32 mouse cellular contexts compared by ENCODE assay signal in genomic region chr12:80990901-80991445, GRCm38 (mm10). TPM values are rescaled to one million over a fixed set of nuclear protein-coding genes. Genes with fewer than 3 reads are reported as not detected.
DNase-seq lines count a peak whose midpoint lies in the region; ATAC-seq and TF ChIP-seq lines count a peak whose summit lies in the region.
"Had no signal": no experiment of that assay in that cellular context is flagged by ENCODE, and none has a peak within 500 bp of the region (broad histone marks: within the 10 kb centered on the region; RNA-seq: fewer than 3 reads in every experiment).

No protein-coding gene starts in this region.

- TF ChIP-seq CTCF in E14TG2a.4 (conservative IDR thresholded peaks at IDR 0.05; ENCODE audit: low read length) = no peak

- ATAC-seq in forebrain, embryonic 11.5 days (replicated peaks; ENCODE audit: low FRiP score) = 0 out of 2 replicates have a peak, but pooled peaks have one; percentile 39
- ATAC-seq in forebrain, embryonic 15.5 days (replicated peaks) = no peak
- no peak for ATAC-seq in midbrain, embryonic 11.5 days (ENCODE audit: low FRiP score)
- no peak for ATAC-seq in erythroid progenitor cell, adult 5-6 weeks (replicated peaks; ENCODE audit: low FRiP score, poor library complexity, severe bottlenecking)
- ATAC-seq: CD4-positive, CD25-positive, alpha-beta regulatory T cell, adult 4 months; forebrain, postnatal 0 days; inflammation-experienced regulatory T-cells, adult 6 months had no signal

- H3K4me1 ChIP-seq in forebrain, embryonic 11.5 days (replicated peaks; ENCODE audit: control insufficient read depth, insufficient read depth, low read length) = peaks cover 3% of the 10 kb centered on the region
- H3K4me1 ChIP-seq in forebrain, embryonic 15.5 days = no peaks in the 10 kb centered on the region
- H3K4me1 ChIP-seq in midbrain, embryonic 10.5 days = peaks cover 14% of the 10 kb centered on the region; the same call in 1 of the 2 replicates
- peaks cover 2% of the 10 kb centered on the region; the same call in 1 of the 2 replicates for H3K4me1 ChIP-seq in midbrain, embryonic 11.5 days (ENCODE audit: control insufficient read depth, insufficient read depth, low read length)
- H3K4me1 ChIP-seq in E14TG2a.4 (replicated peaks; ENCODE audit: low read depth, low read length) = peaks cover 37% of the 10 kb centered on the region
- H3K4me1 ChIP-seq: embryonic facial prominence, embryonic 12.5 days; limb, embryonic 12.5 days; liver, embryonic 15.5 days; lung, embryonic 15.5 days had no signal

- H3K27me3 ChIP-seq in forebrain, embryonic 11.5 days (ENCODE audit: control insufficient read depth, insufficient read depth, low read length) = no peaks in the 10 kb centered on the region
- H3K27me3 ChIP-seq in forebrain, embryonic 15.5 days = no peaks in the 10 kb centered on the region
- no peaks in the 10 kb centered on the region for H3K27me3 ChIP-seq in midbrain, embryonic 10.5 days (ENCODE audit: low read depth, poor library complexity, severe bottlenecking)
- H3K27me3 ChIP-seq in midbrain, embryonic 11.5 days (ENCODE audit: control insufficient read depth, insufficient read depth, low read length) = no peaks in the 10 kb centered on the region
- peaks cover 37% of the 10 kb centered on the region for H3K27me3 ChIP-seq in E14TG2a.4 (ENCODE audit: insufficient read depth, low read length)
- H3K27me3 ChIP-seq: embryonic facial prominence, embryonic 12.5 days; limb, embryonic 12.5 days; liver, embryonic 15.5 days; lung, embryonic 15.5 days had no signal

- H3K4me3 ChIP-seq in forebrain, embryonic 11.5 days (ENCODE audit: low read depth, low read length) = no peak overlapping the region
- no peak overlapping the region for H3K4me3 ChIP-seq in forebrain, embryonic 15.5 days
- no peak overlapping the region for H3K4me3 ChIP-seq in midbrain, embryonic 10.5 days
- no peak overlapping the region for H3K4me3 ChIP-seq in midbrain, embryonic 11.5 days (ENCODE audit: low read depth, low read length)
- peak overlapping the region; percentile 48 for H3K4me3 ChIP-seq in E14TG2a.4 (replicated peaks; ENCODE audit: low read length)
- H3K4me3 ChIP-seq: embryonic facial prominence, embryonic 12.5 days; left cerebral cortex, adult 2 months; limb, embryonic 12.5 days; liver, embryonic 15.5 days; lung, embryonic 15.5 days had no signal

- 35% methylated on average over 13 of the region's 13 CpGs for WGBS in forebrain, embryonic 11.5 days
- 34% methylated on average over 13 of the region's 13 CpGs for WGBS in forebrain, embryonic 15.5 days
- WGBS in midbrain, embryonic 10.5 days = 77% methylated on average over 13 of the region's 13 CpGs
- WGBS in midbrain, embryonic 11.5 days = 64% methylated on average over 13 of the region's 13 CpGs

- peak; percentile 49 for DNase-seq in forebrain, embryonic 11.5 days (ENCODE audit: low spot score)
- no peak for DNase-seq in midbrain, embryonic 10.5 days (ENCODE audit: low spot score)
- no peak for DNase-seq in midbrain, embryonic 11.5 days (ENCODE audit: low spot score, missing footprints)
- peak; percentile 75 for DNase-seq in retina, embryonic 14.5 days (ENCODE audit: low spot score)
- no peak for DNase-seq in kidney, postnatal 10 days
- DNase-seq: adrenal gland, adult 8-10 months; cerebellum, adult 11 months; cerebellum, adult 9-10 months; cerebellum, postnatal 36 days; forebrain, postnatal 0 days; gastrocnemius, postnatal 10 days; heart, postnatal 4 days; kidney, adult 11 months; kidney, postnatal 25 days; midbrain, embryonic 14.5 days had no signal

- no peak overlapping the region for H3K9ac ChIP-seq in forebrain, embryonic 11.5 days (ENCODE audit: low read length)
- H3K9ac ChIP-seq in forebrain, embryonic 15.5 days (replicated peaks) = no peak overlapping the region
- no peak overlapping the region for H3K9ac ChIP-seq in midbrain, embryonic 11.5 days (ENCODE audit: low read length)
- H3K9ac ChIP-seq: embryonic facial prominence, embryonic 12.5 days; forebrain, postnatal 0 days; hindbrain, embryonic 14.5 days; limb, embryonic 12.5 days; liver, embryonic 15.5 days; lung, embryonic 15.5 days had no signal

- H3K4me2 ChIP-seq in forebrain, embryonic 11.5 days (ENCODE audit: low read depth, low read length, severe bottlenecking) = no peak overlapping the region
- H3K4me2 ChIP-seq in forebrain, embryonic 15.5 days (replicated peaks) = no peak overlapping the region
- H3K4me2 ChIP-seq in midbrain, embryonic 11.5 days = no peak overlapping the region
- H3K4me2 ChIP-seq: embryonic facial prominence, embryonic 12.5 days; heart, embryonic 11.5 days; hindbrain, embryonic 14.5 days; limb, embryonic 12.5 days; liver, embryonic 15.5 days; lung, embryonic 15.5 days had no signal

- H3K9me3 ChIP-seq in forebrain, embryonic 11.5 days (ENCODE audit: control insufficient read depth, low read length) = peaks cover 3% of the 10 kb centered on the region; the same call in 1 of the 2 replicates
- H3K9me3 ChIP-seq in forebrain, embryonic 15.5 days = no peaks in the 10 kb centered on the region
- no peaks in the 10 kb centered on the region; the same call in 1 of the 2 replicates for H3K9me3 ChIP-seq in midbrain, embryonic 10.5 days (replicated peaks)
- peaks cover 3% of the 10 kb centered on the region; the same call in 1 of the 2 replicates for H3K9me3 ChIP-seq in midbrain, embryonic 11.5 days (ENCODE audit: control insufficient read depth, low read length)
- peaks cover 5% of the 10 kb centered on the region for H3K9me3 ChIP-seq in E14TG2a.4 (ENCODE audit: low read length)
- H3K9me3 ChIP-seq: liver, embryonic 15.5 days; lung, embryonic 15.5 days had no signal

- no peak overlapping the region for H3K27ac ChIP-seq in forebrain, embryonic 11.5 days (ENCODE audit: low read depth, low read length)
- no peak overlapping the region for H3K27ac ChIP-seq in forebrain, embryonic 15.5 days (replicated peaks)
- H3K27ac ChIP-seq in midbrain, embryonic 10.5 days (replicated peaks) = 0 out of 2 replicates have a peak overlapping the region, but pooled peaks have one; percentile 43
- no peak overlapping the region for H3K27ac ChIP-seq in midbrain, embryonic 11.5 days (ENCODE audit: low read depth, low read length)
- H3K27ac ChIP-seq: embryonic facial prominence, embryonic 12.5 days; hindbrain, embryonic 14.5 days; left cerebral cortex, adult 2 months; limb, embryonic 12.5 days; liver, embryonic 15.5 days; lung, embryonic 15.5 days had no signal

- no peaks in the 10 kb centered on the region for H3K36me3 ChIP-seq in forebrain, embryonic 11.5 days (ENCODE audit: control insufficient read depth, insufficient read depth, low read length)
- H3K36me3 ChIP-seq in forebrain, embryonic 15.5 days = no peaks in the 10 kb centered on the region
- no peaks in the 10 kb centered on the region for H3K36me3 ChIP-seq in midbrain, embryonic 10.5 days
- H3K36me3 ChIP-seq in midbrain, embryonic 11.5 days (ENCODE audit: control insufficient read depth, insufficient read depth, low read length) = no peaks in the 10 kb centered on the region
- H3K36me3 ChIP-seq in E14TG2a.4 (ENCODE audit: insufficient read depth, low read length) = no peaks in the 10 kb centered on the region
- H3K36me3 ChIP-seq: embryonic facial prominence, embryonic 12.5 days; limb, embryonic 12.5 days; liver, embryonic 15.5 days; lung, embryonic 15.5 days had no signal

RNA-seq across cellular contexts. Expression of gene Slc10a1, which starts 22.5 kb away (rescaled TPM):
- 0.63 and 0.67 TPM in 2 replicates for polyA plus RNA-seq in forebrain, embryonic 11.5 days (2014; fragmentation: Nextera tagmentation; extraction: Ambion mirVana)
- polyA plus RNA-seq in forebrain, embryonic 15.5 days (2015; fragmentation: Nextera tagmentation; extraction: Ambion mirVana) = 0.61 and 0.83 TPM in 2 replicates
- 0.32 and 0.70 TPM in 2 replicates for polyA plus RNA-seq in midbrain, embryonic 10.5 days (2016; fragmentation: Nextera tagmentation; extraction: Ambion mirVana)
- polyA plus RNA-seq in midbrain, embryonic 11.5 days (2014; fragmentation: Nextera tagmentation; extraction: Ambion mirVana) = 0.26 and 0.44 TPM in 2 replicates
- total RNA-seq in erythroid progenitor cell, adult 5-6 weeks (2015; ENCODE audit: low replicate concordance) = not detected in 2 replicates
- 0.64 TPM in 1 of 2 replicates, not detected in the other for total RNA-seq in erythroid progenitor cell, adult 5-6 weeks (2017; ENCODE audit: low replicate concordance)
- total RNA-seq: forebrain, postnatal 0 days; heart, postnatal 4 days; layer of hippocampus, adult 18-20 months; layer of hippocampus, postnatal 14 days; left cerebral cortex, adult 2 months; left cerebral cortex, postnatal 25 days; megakaryocyte progenitor cell, adult 5-6 weeks had no signal
- polyA plus RNA-seq: forebrain, postnatal 0 days; gonadal fat pad, adult 2 months had no signal

RNA-seq across cellular contexts. Expression of gene Smoc1, which starts 35.6 kb away (rescaled TPM):
- 6.7 and 6.8 TPM in 2 replicates for polyA plus RNA-seq in forebrain, embryonic 11.5 days (2014; fragmentation: Nextera tagmentation; extraction: Ambion mirVana)
- polyA plus RNA-seq in forebrain, embryonic 15.5 days (2015; fragmentation: Nextera tagmentation; extraction: Ambion mirVana) = 10.3 and 12.1 TPM in 2 replicates
- 13.9 and 15.7 TPM in 2 replicates for polyA plus RNA-seq in midbrain, embryonic 10.5 days (2016; fragmentation: Nextera tagmentation; extraction: Ambion mirVana)
- 17.3 and 19.0 TPM in 2 replicates for polyA plus RNA-seq in midbrain, embryonic 11.5 days (2014; fragmentation: Nextera tagmentation; extraction: Ambion mirVana)
- not detected in 2 replicates for total RNA-seq in erythroid progenitor cell, adult 5-6 weeks (2015; ENCODE audit: low replicate concordance)
- total RNA-seq in erythroid progenitor cell, adult 5-6 weeks (2017; ENCODE audit: low replicate concordance) = 0.77 and 1.1 TPM in 2 replicates

RNA-seq across cellular contexts. Expression of gene Srsf5, which starts 45.7 kb away (rescaled TPM):
- 436 and 461 TPM in 2 replicates for polyA plus RNA-seq in forebrain, embryonic 11.5 days (2014; fragmentation: Nextera tagmentation; extraction: Ambion mirVana)
- 481 and 491 TPM in 2 replicates for polyA plus RNA-seq in forebrain, embryonic 15.5 days (2015; fragmentation: Nextera tagmentation; extraction: Ambion mirVana)
- polyA plus RNA-seq in midbrain, embryonic 10.5 days (2016; fragmentation: Nextera tagmentation; extraction: Ambion mirVana) = 505 and 561 TPM in 2 replicates
- polyA plus RNA-seq in midbrain, embryonic 11.5 days (2014; fragmentation: Nextera tagmentation; extraction: Ambion mirVana) = 444 and 504 TPM in 2 replicates
- total RNA-seq in erythroid progenitor cell, adult 5-6 weeks (2015; ENCODE audit: low replicate concordance) = 223 and 278 TPM in 2 replicates
- 504 and 624 TPM in 2 replicates for total RNA-seq in erythroid progenitor cell, adult 5-6 weeks (2017; ENCODE audit: low replicate concordance)

Comparison
In these comparisons a context has a peak if more than half of its experiments do, and no peak if none do; other contexts are left out.
1. DNase-seq: peak in forebrain, embryonic 11.5 days (single experiment) and retina, embryonic 14.5 days (single experiment); none in midbrain, embryonic 10.5 days (single experiment), midbrain, embryonic 11.5 days (single experiment) and kidney, postnatal 10 days (single experiment).